Mouse (Mus musculus) testis, postnatal 14 days (tissue): ENCODE measurements around the gene Tmeff2.

ENCODE experiments used
- DNase-seq: peaks from one replicate; pipeline ENCODE4 v3.0.0; 2021; ENCODE audit warnings: low spot score

Gene Tmeff2

DNA sequence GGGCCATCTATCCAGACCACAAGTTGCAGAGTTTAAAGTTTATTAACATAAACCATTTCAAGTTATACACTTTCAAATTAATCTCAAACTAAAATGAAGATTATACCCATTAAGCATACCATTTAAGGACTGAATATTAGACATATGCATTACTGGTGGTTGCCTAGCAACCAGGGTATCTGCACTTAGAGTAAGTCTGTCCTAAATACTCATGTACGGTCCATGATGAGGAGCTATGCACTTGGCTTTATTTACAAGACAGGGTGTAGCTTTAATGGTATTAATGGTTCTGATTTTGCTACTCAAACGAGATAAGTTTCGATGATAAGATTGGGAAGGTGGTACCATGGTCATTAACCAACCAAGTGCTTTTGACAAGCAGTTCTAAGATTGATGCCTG, 315.2 kb downstream of the Tmeff2 start:
- no peak for DNase-seq

DNA sequence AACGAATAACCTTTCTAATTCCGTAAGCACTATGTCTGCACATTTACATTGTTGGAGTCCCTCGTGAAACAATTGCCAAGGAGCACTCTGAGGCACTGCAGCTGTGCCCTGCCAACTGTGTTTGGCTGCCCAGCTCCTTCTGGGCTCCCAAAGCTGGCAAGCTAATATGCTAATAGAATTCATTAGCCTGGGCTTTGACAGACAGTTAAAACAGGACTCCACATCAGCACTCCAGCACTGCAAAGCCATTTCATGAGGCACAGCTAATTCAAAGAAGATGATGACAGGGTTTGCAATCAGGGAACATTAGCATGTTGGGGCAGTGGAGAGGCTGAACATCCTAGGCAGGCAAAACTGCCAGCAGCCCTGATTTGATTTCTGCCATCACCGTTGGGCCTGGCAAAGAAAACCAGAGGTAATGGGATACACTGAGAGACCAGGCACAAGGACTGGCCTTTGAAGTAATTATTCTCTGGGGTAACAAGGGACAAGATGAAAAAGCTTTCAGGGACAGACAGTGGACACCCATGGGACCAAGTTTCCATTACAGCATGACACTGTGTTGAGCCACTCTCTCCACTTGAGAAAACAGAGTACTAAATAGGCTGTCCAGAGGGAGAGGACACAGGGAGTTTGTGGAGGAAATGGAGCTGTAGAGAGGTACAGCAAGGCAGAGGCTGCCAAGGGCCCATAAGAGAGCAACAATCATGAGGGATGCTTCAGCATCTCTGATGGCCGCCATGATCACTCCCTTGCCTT, 316.0 kb downstream of the Tmeff2 start:
- DNase-seq = no peak

DNA sequence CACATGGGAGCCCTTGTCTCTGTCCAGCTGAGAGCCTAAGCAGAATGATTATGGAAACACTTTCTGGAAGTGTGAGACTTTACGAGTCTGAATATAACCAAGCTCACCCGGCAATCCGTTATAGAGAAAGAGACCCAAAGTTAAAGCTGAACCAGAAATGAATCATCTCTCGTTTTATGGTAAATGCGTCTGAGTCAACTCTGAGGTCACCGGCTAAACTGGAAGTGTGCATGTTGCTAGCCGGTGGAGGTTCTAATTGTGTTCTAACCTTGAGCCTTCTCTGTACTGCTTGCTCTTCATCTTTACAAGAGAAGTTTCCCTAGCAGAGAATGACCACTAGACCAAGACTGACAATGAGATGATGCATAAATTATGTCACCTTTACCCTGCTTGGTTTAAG, 316.8 kb downstream of the Tmeff2 start:
- no peak for DNase-seq

DNA sequence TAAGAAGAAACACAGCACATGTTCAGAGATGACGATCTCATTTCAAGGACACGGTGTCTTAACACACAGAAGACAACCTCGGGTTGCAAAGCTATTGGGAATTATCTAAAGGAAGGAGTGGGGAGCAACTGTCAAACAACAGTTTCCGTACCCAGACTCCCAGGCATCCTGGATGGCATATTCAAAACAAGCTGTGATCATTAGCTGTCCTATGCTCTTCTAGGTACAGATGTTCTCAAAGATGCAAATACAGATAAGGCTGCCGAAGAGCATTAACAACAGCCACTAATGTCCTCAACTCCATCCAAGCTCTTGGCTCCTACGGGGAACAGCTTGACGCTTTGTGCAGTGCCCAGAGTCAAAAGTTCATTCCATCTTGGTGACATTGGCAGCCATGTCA, 324.7 kb downstream of the Tmeff2 start:
- DNase-seq = no peak
